Mouse (Mus musculus) erythroid progenitor cell, adult 5-6 weeks (primary cell): ENCODE data around the gene Nts. TPM values are rescaled to one million over a fixed set of nuclear protein-coding genes. Genes with fewer than 3 reads are reported as not detected.
"Not testable (repeated sequence)": the region's sequence is repeated elsewhere in the genome, so short reads cannot be mapped to it uniquely, and the experiment has no call there.

Experiments used
- ATAC-seq: replicated peaks from 2 replicates; pipeline ENCODE4 v1.8.0; 2016; ENCODE audit warnings: moderate number of reproducible peaks, mild to moderate bottlenecking, moderate TSS enrichment, inconsistent platforms; ENCODE audit not compliant: poor library complexity, low FRiP score, severe bottlenecking
- total RNA-seq, 2 experiments: library from RNA; stranded (forward) in 1 of 2; stranded (reverse) in 1 of 2; fragments of 150-400 nt in 1 of 2; fragments of 186-747, 209-891 nt in 1 of 2; gene quantifications; 2 replicates each; pipeline versions ENCODE4 v1.2.3 to v1.2.4; 2015 to 2017; ENCODE audit warnings: low replicate concordance in 2 of 2

Nts gene
- not detected in 2 replicates for total RNA-seq (2015; ENCODE audit: low replicate concordance)
- total RNA-seq (2017; ENCODE audit: low replicate concordance) = not detected in 2 replicates

GRCm38 (mm10) chr10:102490386-102490785 lies at the start of gene Nts:
Nts (minus strand) TSS chr10:102490486.
- ATAC-seq = no peak

DNA sequence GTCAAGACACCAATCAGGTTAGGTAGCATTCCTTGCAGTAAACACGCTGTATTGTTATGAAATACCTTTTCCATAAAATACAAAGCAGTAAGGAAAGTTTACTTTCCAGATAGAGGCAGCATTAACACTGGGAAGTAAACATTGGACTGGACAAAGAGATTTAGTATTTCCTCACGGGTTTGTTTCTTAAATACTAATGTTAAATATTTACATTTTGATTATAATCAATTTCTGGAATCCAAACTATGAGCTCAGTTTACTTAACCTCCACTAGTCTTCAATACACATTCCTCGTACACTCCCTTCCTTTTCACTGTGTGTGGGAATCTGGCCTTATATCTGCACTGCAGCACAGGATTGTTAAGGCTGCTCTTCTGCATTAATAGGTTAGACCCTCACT lies 37.6 kb upstream of the Nts start:
- ATAC-seq = no peak

DNA sequence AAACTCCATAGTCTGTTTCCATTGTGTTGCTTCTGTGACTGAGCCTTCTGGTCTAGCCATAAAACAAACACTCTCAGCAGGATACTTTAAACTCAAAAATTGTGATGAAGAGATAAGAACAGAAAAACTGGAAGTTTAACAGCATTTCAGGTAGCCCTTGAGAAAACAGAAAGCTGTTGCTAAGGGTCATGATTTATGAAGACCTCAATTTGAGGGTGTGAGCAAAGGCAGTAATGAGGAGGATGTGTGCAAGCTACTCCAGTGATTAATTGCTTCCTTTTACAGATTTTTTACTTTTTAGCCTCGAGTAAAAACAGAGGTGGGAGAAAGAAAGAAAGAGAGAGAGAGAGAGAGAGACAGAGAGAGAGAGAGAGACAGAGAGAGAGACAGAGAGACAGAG lies 23.9 kb upstream of the Nts start:
- no peak for ATAC-seq

- no peak for ATAC-seq
These were observed 21.6 kb upstream of the Nts start, which contains the start of gene Rassf9 for GRCm38 (mm10) chr10:102511807-102512461. Rassf9 (plus strand) TSS chr10:102512222.

DNA sequence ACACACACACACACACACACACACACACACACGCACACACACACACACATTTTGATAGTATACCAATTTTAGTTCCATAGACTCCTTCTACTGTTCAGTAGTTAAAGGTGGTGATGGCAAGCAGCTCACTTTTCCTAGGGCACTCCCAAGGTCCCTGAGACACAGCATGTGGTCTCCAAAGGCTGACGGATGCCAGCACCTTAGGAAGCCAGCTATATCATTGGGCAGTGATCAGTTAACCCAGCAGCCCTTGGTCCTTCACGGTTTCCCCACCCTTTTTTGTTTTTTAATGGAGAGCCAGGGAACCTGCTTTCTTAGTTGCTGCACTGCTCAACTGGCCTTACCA lies 21.1 kb upstream of the Nts start:
- ATAC-seq = no peak

DNA sequence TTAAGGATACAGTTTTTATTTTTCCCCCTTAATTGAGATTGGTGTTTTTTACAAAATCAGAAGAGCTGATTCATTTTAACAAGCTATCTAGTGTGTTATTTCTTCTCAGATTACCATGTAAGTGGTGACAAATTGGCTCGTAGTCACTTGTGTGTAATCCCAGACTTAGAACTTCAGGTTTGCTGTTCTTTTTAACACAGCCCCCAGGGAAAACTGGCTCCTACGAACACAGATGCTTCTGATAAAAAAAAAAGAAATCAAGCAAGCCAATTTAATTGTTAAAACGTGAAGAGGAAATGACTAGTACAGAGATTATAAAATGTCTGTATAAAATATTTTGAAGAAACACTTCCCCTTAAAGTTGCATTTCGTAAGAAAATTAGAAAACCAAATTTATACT lies 17.1 kb upstream of the Nts start:
- no peak for ATAC-seq

- ATAC-seq = no peak
These were observed 8.5 kb upstream of the Nts start for GRCm38 (mm10) chr10:102498754-102499153.

GRCm38 (mm10) chr10:102491792-102492191 lies 1.5 kb upstream of the Nts start:
- no peak for ATAC-seq

DNA sequence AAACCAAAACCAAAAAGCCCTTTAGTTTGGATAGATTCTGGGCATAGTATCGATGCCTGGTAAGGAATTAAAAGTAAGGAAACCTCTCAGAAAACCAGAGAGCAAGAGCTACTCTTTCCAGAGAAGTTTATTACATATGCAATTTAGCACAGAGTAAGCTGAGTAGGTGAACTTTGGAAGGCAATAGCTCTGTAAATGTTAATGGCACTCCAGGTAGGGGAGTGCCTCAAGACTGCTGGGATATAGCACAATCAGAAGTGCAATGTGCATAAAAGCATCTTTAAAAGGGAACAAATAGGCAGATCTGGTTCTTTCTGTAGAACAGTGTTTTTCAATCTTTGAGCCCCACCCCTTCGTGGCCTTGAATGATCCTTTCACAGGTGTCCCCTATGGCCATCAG lies 20.9 kb downstream of the Nts start:
- no peak for ATAC-seq

GRCm38 (mm10) chr10:102451756-102452155 lies 38.5 kb downstream of the Nts start:
- peak; percentile 63; the same call in 1 of the 2 replicates for ATAC-seq

DNA sequence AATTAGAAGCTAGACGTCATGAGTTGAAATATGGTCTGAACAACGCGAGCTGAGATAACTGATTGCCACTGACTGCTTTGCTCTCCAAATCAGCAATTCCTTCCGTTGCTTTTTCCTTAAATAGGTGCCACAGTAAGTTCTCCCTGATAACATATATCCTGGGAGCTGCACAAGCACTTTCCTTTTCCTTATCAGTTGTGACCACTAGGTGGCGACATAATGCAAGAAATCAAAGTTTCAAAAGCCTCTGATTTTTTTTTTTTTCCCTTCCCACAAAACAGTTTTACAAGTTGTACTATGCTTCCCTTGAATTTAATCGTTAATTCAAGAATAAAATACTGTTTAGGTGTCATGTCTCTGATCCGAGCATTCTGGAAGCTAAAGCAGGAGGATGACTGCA lies 40.8 kb downstream of the Nts start:
- ATAC-seq = no peak

- no peak for ATAC-seq
These were observed 45.3 kb downstream of the Nts start for GRCm38 (mm10) chr10:102444912-102445556.

DNA sequence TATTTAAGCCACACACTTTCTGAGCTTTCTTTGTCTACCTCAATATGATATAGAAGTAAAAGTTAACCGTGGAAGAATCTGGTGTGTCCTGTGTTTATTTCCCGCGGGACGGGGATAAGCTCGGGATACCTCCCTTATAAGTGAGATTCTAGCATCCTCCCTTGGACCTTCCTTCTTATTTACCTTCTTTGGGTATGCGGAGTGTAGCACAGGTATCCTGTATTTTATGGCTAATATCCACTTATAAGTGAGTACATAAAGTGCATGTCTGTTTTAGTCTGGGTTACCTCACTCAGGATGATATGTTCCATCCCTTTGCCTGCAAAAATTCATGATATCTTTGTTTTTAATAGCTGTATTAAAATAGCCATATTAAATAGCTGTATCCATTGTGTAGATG lies 54.8 kb downstream of the Nts start:
- not testable (repeated sequence) for ATAC-seq

DNA sequence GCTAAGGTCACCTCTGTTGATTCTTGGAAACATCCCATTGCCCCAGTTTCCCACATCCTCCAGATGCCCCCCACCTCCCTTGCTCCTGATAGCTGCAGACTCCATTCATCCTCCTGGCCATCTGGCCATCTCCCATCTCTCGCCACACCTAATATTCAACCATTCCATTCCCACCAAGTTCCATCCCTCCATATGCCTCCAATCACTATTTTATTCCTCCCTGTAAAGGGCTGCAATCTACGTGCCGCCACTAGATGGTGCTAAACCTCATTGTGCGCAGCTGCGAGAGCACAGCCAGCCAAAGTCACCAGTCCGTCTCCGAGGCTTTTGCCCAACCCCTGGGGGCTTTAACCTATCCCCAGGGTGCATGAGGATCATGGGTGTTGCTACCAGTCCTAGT lies 55.2 kb downstream of the Nts start:
- not testable (repeated sequence) for ATAC-seq

Other genes starting within 250 kb of the Nts start
- not detected in 2 replicates for gene Rassf9, start 21.7 kb upstream of the Nts start, total RNA-seq (2015; ENCODE audit: low replicate concordance)
- not detected in 2 replicates for gene Rassf9, start 21.7 kb upstream of the Nts start, total RNA-seq (2017; ENCODE audit: low replicate concordance)